Mouse (Mus musculus) cerebral cortex, adult 2 months (tissue): ENCODE results near the gene Ube2e3.

ENCODE experiments used
- WGBS: fragments of 180-500 bp; shearing (Covaris S2); methylation state at CpG from one replicate; pipeline ENCODE4 v1.1.7; 2018; 5-methylcytosine and 5-hydroxymethylcytosine counted together

The Ube2e3 gene

GRCm38 (mm10) chr2:78867726-78868510, at the start of gene Ube2e3:
TSS of gene Ube2e3 (plus strand) at chr2:78868124.
- 16% methylated on average over 14 of the region's 14 CpGs for WGBS

GRCm38 (mm10) chr2:78829887-78830286, 38.0 kb upstream of the Ube2e3 start:
- 95% methylated on average over 3 of the region's 3 CpGs for WGBS

- WGBS, result 64% methylated on average over 7 of the region's 7 CpGs
Measured at GRCm38 (mm10) chr2:78841494-78842224, 26.3 kb upstream of the Ube2e3 start.

- 95% methylated on average over 5 of the region's 5 CpGs for WGBS
Measured at GRCm38 (mm10) chr2:78844365-78844764, 23.6 kb upstream of the Ube2e3 start.

- 82% methylated on average over 12 of the region's 12 CpGs for WGBS
Measured at GRCm38 (mm10) chr2:78845274-78845673, 22.6 kb upstream of the Ube2e3 start.

- 84% methylated on average over 10 of the region's 10 CpGs for WGBS
Measured at GRCm38 (mm10) chr2:78845717-78846116, 22.2 kb upstream of the Ube2e3 start.

GRCm38 (mm10) chr2:78854315-78854714, 13.6 kb upstream of the Ube2e3 start:
- WGBS, result 77% methylated on average over 8 of the region's 8 CpGs

GRCm38 (mm10) chr2:78858628-78859027, 9.3 kb upstream of the Ube2e3 start:
- 90% methylated on average over 6 of the region's 6 CpGs for WGBS

- 77% methylated on average over 12 of the region's 12 CpGs for WGBS
Measured at GRCm38 (mm10) chr2:78859266-78860087, 8.4 kb upstream of the Ube2e3 start.

GRCm38 (mm10) chr2:78860088-78860372, 7.9 kb upstream of the Ube2e3 start:
- 83% methylated on average over 3 of the region's 3 CpGs for WGBS

GRCm38 (mm10) chr2:78864116-78864515, 3.8 kb upstream of the Ube2e3 start:
- WGBS, result 95% methylated on average over 3 of the region's 3 CpGs

GRCm38 (mm10) chr2:78864866-78865265, 3.1 kb upstream of the Ube2e3 start:
- WGBS, result 89% methylated on average over 5 of the region's 5 CpGs

GRCm38 (mm10) chr2:78868511-78868854, 559 bp downstream of the Ube2e3 start:
- WGBS, result 0% methylated on average over 43 of the region's 44 CpGs

GRCm38 (mm10) chr2:78868951-78869720, 1.2 kb downstream of the Ube2e3 start:
- WGBS, result under 1% methylated on average over 91 of the region's 114 CpGs

GRCm38 (mm10) chr2:78869721-78870442, 2.0 kb downstream of the Ube2e3 start:
- WGBS, result under 1% methylated on average over 35 of the region's 35 CpGs

GRCm38 (mm10) chr2:78870443-78871025, 2.6 kb downstream of the Ube2e3 start:
- 10% methylated on average over 10 of the region's 10 CpGs for WGBS

- 19% methylated on average over 8 of the region's 8 CpGs for WGBS
Measured at GRCm38 (mm10) chr2:78871971-78872860, 4.3 kb downstream of the Ube2e3 start.

GRCm38 (mm10) chr2:78873946-78874345, 6.0 kb downstream of the Ube2e3 start:
- 40% methylated on average over 2 of the region's 2 CpGs for WGBS

GRCm38 (mm10) chr2:78882068-78882467, 14.1 kb downstream of the Ube2e3 start:
- 41% methylated on average over 1 of the region's 1 CpGs for WGBS
